Mouse (Mus musculus): ENCODE measurements at regions not wholly inside any gene's neighbourhood (a gene's known extent, or its start where the extent isn't known, plus 50 kb on each side); places are given as distances from the start of the nearest gene placed in this dataset.
"Not testable (repeated sequence)": the region's sequence is repeated elsewhere in the genome, so short reads cannot be mapped to it uniquely, and the experiment has no call there.

- not testable (repeated sequence) for DNase-seq (ENCODE audit: low spot score in 2 of 2)
Observed at GRCm38 (mm10) chr1:48652545-48652944, 1759.9 kb upstream of the Slc39a10 start.

- no peak for DNase-seq (ENCODE audit: low spot score in 2 of 2)
Observed at GRCm38 (mm10) chr1:48651387-48651786, 1758.7 kb upstream of the Slc39a10 start.

- DNase-seq (ENCODE audit: low spot score in 2 of 2) = no peak
Observed at GRCm38 (mm10) chr1:48617156-48617555, 1724.5 kb upstream of the Slc39a10 start.

DNA sequence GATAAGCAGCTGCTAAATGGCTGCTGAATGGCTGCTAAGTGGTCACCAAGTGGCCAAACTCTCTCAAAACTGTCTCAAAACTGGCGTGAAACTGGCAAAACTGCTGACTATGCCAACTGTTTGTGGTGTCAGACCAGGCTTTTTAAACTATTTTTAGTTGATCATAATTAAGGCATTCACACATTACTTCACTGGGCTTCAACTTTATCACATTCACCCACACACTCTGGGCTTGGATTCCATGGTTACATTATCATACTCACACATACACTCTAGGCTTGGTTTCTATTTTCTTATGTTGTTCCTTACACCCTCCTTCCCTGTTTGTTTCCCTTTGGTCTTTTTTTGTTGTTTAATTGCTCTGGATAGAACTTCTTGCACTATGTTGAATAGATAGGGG, 1716.4 kb upstream of the Slc39a10 start:
- DNase-seq (ENCODE audit: low spot score in 2 of 2) = peak in 1 of 2 experiments; percentile 12
